Mouse (Mus musculus): ENCODE measurements around the gene Calcb.
"Not testable (repeated sequence)": the region's sequence is repeated elsewhere in the genome, so short reads cannot be mapped to it uniquely, and the experiment has no call there.

DNA sequence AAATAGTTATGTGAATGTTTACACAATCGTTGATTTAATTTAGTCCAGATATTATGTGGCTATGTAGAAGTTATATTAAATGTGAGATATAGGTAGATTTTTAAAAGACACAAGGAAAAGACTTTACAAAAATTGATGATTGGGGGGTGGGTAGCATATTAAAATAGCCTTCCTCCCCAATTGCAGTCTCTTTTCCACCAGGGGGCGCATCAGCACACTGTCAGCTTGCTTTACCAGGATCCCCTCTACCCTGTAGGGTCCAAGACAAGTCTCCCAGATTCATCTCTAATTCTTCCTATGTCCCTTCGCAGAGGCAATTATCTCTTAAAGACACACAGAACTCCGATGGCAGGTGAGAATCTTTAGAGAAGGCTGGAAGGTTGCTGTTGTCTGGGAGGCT lies 13.3 kb downstream of the Calcb start:
- not testable (repeated sequence) for TF ChIP-seq CTCF (IDR thresholded peaks at IDR 0.05; ENCODE audit: borderline replicate concordance, control insufficient read depth, extremely low read depth, insufficient read depth, low read length, poor library complexity); POLR2A (IDR thresholded peaks at IDR 0.05; ENCODE audit: control insufficient read depth, extremely low read depth, insufficient read depth, low read length, poor library complexity)
